Mouse (Mus musculus): ENCODE results near the gene Mapkap1. TPM values are rescaled to one million over a fixed set of nuclear protein-coding genes. Genes with fewer than 3 reads are reported as not detected.

Mapkap1 gene
- 10 to 100 TPM; 54.8 to 74.6 TPM for total RNA-seq (2023)

DNA sequence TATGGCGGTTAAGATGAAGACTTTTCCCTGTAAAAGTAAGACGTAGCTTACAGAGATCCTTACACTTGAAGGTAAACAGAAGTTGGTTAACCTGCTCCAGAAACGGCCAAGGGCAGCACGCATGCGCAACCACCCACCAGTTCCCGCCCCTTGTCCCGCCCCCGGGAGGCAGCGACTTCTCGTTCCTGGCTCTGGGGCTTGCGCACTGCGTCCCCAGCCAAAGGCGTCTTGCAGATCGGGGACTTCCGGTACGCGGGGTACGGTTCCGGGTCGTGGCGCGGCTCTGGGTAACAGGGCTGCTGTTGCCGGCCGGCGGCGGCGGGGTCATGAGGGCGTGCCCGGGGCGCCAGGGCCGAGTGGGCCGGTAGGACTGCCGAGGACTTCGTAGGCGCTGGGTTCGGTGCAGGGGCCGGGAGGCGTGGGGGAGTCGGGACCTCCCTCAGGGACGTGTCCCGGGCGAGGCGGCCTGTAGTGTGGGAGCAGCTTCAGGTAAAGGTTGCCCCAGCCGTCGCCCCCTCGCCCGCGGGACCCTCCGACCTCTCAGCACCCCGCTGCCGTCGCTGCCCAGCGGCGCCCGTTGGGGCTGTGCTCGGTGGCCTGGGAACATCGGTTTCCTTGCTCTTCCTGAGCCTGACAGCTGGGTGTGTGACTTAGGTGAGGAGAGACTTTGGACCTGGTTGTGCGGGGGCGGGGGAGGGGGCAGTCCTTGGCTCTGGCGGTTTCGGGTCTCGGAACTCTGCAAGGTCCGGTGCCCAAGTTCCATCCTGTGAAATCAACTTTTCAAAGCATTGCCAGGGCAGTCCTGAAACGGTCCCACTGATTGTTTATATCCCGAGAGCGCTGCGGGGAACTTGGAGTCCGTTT, at the start of gene Mapkap1:
Gene Mapkap1, plus strand, starts transcription at position 171 of the 864 bp plus-strand sequence.

DNA sequence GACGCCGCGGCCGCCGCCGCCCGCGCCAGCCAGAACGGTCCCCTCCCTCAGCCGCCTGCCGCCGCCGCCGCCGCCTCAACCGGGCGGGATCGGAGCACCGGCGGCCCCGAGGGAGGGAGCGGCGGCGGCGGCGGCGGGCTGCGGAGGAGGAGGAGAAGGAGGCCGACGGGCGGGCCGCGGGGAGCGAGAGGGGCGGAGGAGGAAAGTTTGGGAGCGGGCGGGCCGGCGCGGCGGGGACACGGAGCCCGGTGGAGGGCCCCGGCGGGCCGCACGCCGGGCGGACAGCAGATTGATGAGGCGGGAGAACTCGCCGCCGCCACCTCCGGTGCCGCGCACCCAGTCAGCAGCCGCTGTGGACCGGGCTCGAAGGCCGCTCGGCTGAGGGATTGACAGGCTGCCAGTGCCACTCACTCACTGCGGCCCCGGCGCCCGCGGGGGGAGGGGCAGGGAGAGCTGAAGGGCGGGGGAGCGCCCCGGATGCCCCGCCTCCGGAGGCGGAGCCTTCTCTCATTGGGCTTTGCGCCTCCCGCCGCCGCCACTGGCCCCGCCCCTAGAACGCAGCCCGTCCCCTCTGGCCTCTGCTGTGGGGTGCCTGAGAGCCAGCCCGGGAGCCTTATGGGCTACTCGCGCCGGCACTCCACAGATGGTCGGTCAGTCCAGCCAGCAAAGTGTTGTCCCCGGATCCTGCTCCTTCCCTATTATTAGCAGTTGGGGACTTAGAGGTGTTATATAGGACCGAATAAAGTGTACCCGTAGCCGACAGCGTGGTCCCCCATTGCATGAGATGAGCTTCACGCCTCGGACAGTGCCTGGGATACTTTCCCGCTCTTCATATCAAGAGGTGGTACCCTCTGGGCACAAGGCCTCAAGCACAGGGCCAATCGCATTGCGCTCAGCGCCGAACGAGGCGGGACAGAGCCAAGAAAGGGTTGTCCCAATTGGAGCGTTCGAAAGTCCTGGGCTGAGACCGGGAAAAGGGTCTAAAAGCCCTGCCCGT, 34.0 kb upstream of the Mapkap1 start, which contains the start of gene Pbx3:
Gene Pbx3, minus strand, starts transcription at position 838 of the 997 bp plus-strand sequence.

Other genes starting within 250 kb of the Mapkap1 start
- 1 to 10 TPM; 5.6 to 6.6 TPM for gene Pbx3, start 33.6 kb upstream of the Mapkap1 start, total RNA-seq (2023)